Mouse (Mus musculus) ES-Bruce4 (cell line): Measurements from ENCODE around the gene Tpk1. TPM values are rescaled to one million over a fixed set of nuclear protein-coding genes. Genes with fewer than 3 reads are reported as not detected.

Experiments used
- H3K27ac ChIP-seq: 2 replicates; pipeline ENCODE4 v1.5.1; 2012; ENCODE audit warnings: low read length, inconsistent platforms; ENCODE audit not compliant: insufficient read depth
- H3K27me3 ChIP-seq: 2 replicates; pipeline ENCODE4 v1.6.1; 2012; ENCODE audit warnings: mild to moderate bottlenecking, low read length, inconsistent platforms; ENCODE audit not compliant: control insufficient read depth, poor library complexity, insufficient read depth, severe bottlenecking
- H3K36me3 ChIP-seq: 2 replicates; pipeline ENCODE4 v1.6.1; 2012; ENCODE audit warnings: inconsistent platforms, mild to moderate bottlenecking, low read length, moderate library complexity; ENCODE audit not compliant: control insufficient read depth, poor library complexity, insufficient read depth, severe bottlenecking
- H3K4me1 ChIP-seq: one replicate; pipeline ENCODE4 v1.8.1; 2011; ENCODE audit warnings: low read length; ENCODE audit not compliant: control insufficient read depth, insufficient read depth
- H3K4me3 ChIP-seq: 2 replicates; pipeline ENCODE4 v1.5.1; 2011; ENCODE audit warnings: low read depth, mild to moderate bottlenecking, low read length
- H3K9ac ChIP-seq: 2 replicates; pipeline ENCODE4 v1.6.1; 2012; ENCODE audit warnings: low read depth, mild to moderate bottlenecking, inconsistent platforms; ENCODE audit not compliant: poor library complexity, severe bottlenecking
- H3K9me3 ChIP-seq: replicated peaks from 2 replicates; pipeline ENCODE4 v1.6.1; 2012; ENCODE audit warnings: mild to moderate bottlenecking, low read length, inconsistent platforms; ENCODE audit not compliant: control insufficient read depth, poor library complexity, insufficient read depth, severe bottlenecking
- CTCF ChIP-seq: IDR thresholded peaks from one replicate; pipeline ENCODE4 v1.8.1; 2011; ENCODE audit warnings: low read depth, low read length
- EP300 ChIP-seq: IDR thresholded peaks from 2 replicates; pipeline ENCODE4 v1.6.1; 2011; ENCODE audit warnings: low read depth, low read length; ENCODE audit not compliant: insufficient read depth
- POLR2A ChIP-seq: IDR thresholded peaks from one replicate; pipeline ENCODE4 v1.8.1; 2011; ENCODE audit warnings: low read length; ENCODE audit not compliant: insufficient read depth
- polyA plus RNA-seq: library from polyadenylated mRNA; stranded (reverse); fragments of >200 nt; gene quantifications from 2 replicates; pipeline ENCODE4 v1.2.4, GENCODE M21; 2011; ENCODE audit warnings: low read depth; ENCODE audit not compliant: missing spikeins, insufficient read depth, insufficient read length

Gene Tpk1
- polyA plus RNA-seq, 1 experiment: 7.5 TPM

- H3K4me3 ChIP-seq: no peak overlapping the region
- no peak overlapping the region for H3K9ac ChIP-seq
- no peaks in the 10 kb centered on the region for H3K4me1 ChIP-seq
- no peaks in the 10 kb centered on the region for H3K9me3 ChIP-seq
- TF ChIP-seq CTCF (no peak), EP300 (no peak), POLR2A (no peak)
- H3K27me3 ChIP-seq: no peaks in the 10 kb centered on the region
- H3K36me3 ChIP-seq: no peaks in the 10 kb centered on the region
- H3K27ac ChIP-seq: no peak overlapping the region
Measured at GRCm38 (mm10) chr6:43403076-43403475, 263.0 kb downstream of the Tpk1 start.

- Histone ChIP-seq H3K27ac (no peak overlapping the region), H3K4me3 (no peak overlapping the region), H3K36me3 (no peaks in the 10 kb centered on the region), H3K9ac (no peak overlapping the region), H3K9me3 (no peaks in the 10 kb centered on the region), H3K4me1 (no peaks in the 10 kb centered on the region), H3K27me3 (no peaks in the 10 kb centered on the region)
- no peak for TF ChIP-seq POLR2A
Measured at GRCm38 (mm10) chr6:43402219-43402997, 263.7 kb downstream of the Tpk1 start.

GRCm38 (mm10) chr6:43396426-43396825 lies 269.7 kb downstream of the Tpk1 start:
- H3K4me1 ChIP-seq: no peaks in the 10 kb centered on the region
- no peaks in the 10 kb centered on the region for H3K9me3 ChIP-seq
- H3K9ac ChIP-seq: no peak overlapping the region
- no peak for TF ChIP-seq EP300
- no peak for TF ChIP-seq CTCF
- no peaks in the 10 kb centered on the region for H3K27me3 ChIP-seq
- no peak overlapping the region for H3K27ac ChIP-seq
- no peak overlapping the region for H3K4me3 ChIP-seq
- no peaks in the 10 kb centered on the region for H3K36me3 ChIP-seq

DNA sequence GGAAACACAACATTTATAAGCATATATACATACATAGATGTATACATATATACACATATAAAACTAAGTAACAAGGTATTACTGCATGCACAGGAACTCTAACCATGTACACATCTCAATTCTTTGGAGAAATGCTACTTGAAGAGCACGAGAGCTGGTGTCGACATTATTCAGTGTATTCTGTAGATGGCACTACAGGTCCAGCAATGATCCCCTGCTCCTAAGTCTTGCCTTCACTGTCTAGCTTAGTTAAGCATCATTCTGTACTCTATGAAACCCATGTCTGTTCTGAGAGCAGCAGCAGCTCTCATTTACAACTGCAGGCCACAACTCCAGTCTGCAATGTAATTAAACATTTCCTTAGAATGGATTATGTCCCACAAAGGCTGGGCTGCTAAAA lies 270.5 kb downstream of the Tpk1 start:
- H3K9ac ChIP-seq: no peak overlapping the region
- no peaks in the 10 kb centered on the region for H3K9me3 ChIP-seq
- H3K36me3 ChIP-seq: no peaks in the 10 kb centered on the region
- no peaks in the 10 kb centered on the region for H3K4me1 ChIP-seq
- no peak overlapping the region for H3K27ac ChIP-seq
- TF ChIP-seq EP300: no peak
- H3K27me3 ChIP-seq: no peaks in the 10 kb centered on the region
- H3K4me3 ChIP-seq: no peak overlapping the region

- Histone ChIP-seq H3K36me3 (no peaks in the 10 kb centered on the region), H3K4me3 (no peak overlapping the region), H3K4me1 (no peaks in the 10 kb centered on the region), H3K9me3 (no peaks in the 10 kb centered on the region), H3K9ac (no peak overlapping the region), H3K27ac (no peak overlapping the region), H3K27me3 (no peaks in the 10 kb centered on the region)
- TF ChIP-seq EP300 (no peak), CTCF (no peak), POLR2A (no peak)
Measured at GRCm38 (mm10) chr6:43391358-43391757, 274.7 kb downstream of the Tpk1 start.

- Histone ChIP-seq H3K36me3 (no peaks in the 10 kb centered on the region), H3K4me3 (no peak overlapping the region), H3K9me3 (no peaks in the 10 kb centered on the region), H3K9ac (no peak overlapping the region), H3K4me1 (peaks cover 2% of the 10 kb centered on the region), H3K27me3 (no peaks in the 10 kb centered on the region), H3K27ac (no peak overlapping the region)
- TF ChIP-seq CTCF: no peak
- TF ChIP-seq POLR2A: no peak
- TF ChIP-seq EP300: no peak
Measured at GRCm38 (mm10) chr6:43387273-43387672, 278.8 kb downstream of the Tpk1 start.
